Mouse (Mus musculus): ENCODE measurements around the gene Golm1.

GRCm38 (mm10) chr13:59667763-59668162 is 7.8 kb downstream of the Golm1 start:
- TF ChIP-seq FLI1 (IDR thresholded peaks at IDR 0.05; ENCODE audit: low read length) (no peak), GATA1 (IDR thresholded peaks at IDR 0.05; ENCODE audit: borderline replicate concordance, low read length) (no peak)

All from megakaryocyte, embryonic 14.5 days (primary cell).